Mouse (Mus musculus): ENCODE results near the gene Phf3.

DNA sequence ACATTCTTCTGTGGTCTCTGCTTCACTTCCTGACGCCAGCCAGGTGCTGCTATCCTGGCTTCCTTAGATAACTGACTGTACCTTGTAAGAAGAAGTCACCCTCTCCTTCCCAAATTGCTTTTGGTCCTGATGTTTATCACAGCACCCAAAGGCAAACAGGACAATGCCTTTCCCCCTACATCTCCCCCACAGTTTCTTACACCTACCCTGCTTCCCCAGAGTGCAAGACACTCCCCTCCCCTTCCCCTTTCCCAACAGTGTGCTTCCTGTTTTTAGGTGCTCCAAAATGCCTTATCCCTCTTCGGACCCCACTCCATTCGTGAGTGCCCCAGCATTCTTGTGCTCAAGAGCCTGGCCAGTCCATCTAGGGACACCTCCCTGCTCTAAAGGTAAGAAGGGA, 36.5 kb upstream of the Phf3 start:
- no peak for TF ChIP-seq ZC3H11A (IDR thresholded peaks at IDR 0.05; ENCODE audit: borderline replicate concordance, low read depth, low read length)
- TF ChIP-seq CHD2 (IDR thresholded peaks at IDR 0.05; ENCODE audit: low read depth, low read length), result no peak
- no peak for TF ChIP-seq HCFC1 (IDR thresholded peaks at IDR 0.05; ENCODE audit: borderline replicate concordance, insufficient read depth, low read length)
